ENCODE assay signal across 8 mouse cellular contexts in the genomic region with DNA sequence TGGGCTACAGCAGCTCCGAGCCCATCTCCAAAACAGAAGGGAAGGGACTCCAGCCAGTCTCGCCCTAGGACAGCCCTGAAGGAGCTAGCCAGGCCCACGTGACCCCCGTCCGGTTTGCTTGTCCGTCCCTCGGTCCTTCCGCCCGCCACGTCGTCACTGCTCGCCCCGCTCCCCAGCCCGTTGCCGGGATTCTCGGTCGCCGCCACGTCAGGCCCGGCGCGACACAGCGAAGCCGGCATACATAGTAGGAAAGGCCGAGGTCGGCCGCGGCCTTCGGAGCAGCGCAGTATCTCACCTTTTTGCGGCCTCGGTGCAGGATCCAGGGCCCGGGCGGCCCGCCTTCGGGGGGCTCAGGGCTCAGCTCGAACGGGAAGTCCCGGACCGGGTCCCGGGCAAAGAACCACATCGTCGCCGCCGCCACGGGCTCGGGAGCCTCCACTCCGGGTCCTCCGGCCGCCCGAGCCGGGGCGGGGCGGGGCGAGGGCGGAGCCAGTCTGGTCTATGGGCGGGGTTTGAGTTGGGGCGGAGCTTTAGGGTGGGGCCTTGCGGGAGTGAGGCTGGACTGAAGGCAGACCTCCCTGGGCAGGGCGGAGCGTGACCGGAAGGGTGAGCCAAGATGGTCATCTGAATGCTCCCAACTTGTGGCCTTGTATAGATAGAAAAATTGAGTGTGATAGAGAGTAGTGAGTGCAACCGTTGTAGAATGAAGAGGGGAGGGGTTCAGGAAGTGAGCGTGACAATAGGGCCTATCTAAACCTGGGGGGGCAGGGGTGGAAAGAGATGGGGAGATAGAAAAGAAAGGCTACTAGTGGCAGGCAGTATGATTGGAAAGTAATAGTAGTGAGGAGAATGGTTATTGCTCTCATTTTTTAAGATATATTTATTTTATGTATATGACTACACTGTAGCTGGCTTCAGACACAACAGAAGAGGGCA. TPM values are rescaled to one million over a fixed set of nuclear protein-coding genes. Genes with fewer than 3 reads are reported as not detected.
DNase-seq lines count a peak whose midpoint lies in the region; ATAC-seq and TF ChIP-seq lines count a peak whose summit lies in the region.

A gene (minus strand): TSS at position 495 of the 936 bp plus-strand sequence.

- peak within 1 kb of the TSS; percentile 90 for H3K4me3 ChIP-seq in G1E (ENCODE audit: low read depth, low read length)
- H3K4me3 ChIP-seq in lung, embryonic 14.5 days (ENCODE audit: low read depth, low read length) = peak within 1 kb of the TSS; percentile 79

- H3K4me2 ChIP-seq in lung, embryonic 14.5 days = peak within 1 kb of the TSS; percentile 88

- no peaks in the 10 kb centered on the region for H3K27me3 ChIP-seq in G1E (ENCODE audit: insufficient read depth, low read length)
- H3K27me3 ChIP-seq in lung, embryonic 14.5 days (ENCODE audit: insufficient read depth, low read length) = peaks cover 3% of the 10 kb centered on the region; the same call in 1 of the 2 replicates

- peak; percentile 88 for ATAC-seq in G1E (ENCODE audit: extremely low read depth, insufficient number of reproducible peaks, low FRiP score, poor library complexity, severe bottlenecking)
- ATAC-seq in lung, embryonic 14.5 days (ENCODE audit: insufficient read depth) = peak; percentile 94
- peak; percentile 86 for ATAC-seq in neutrophil, adult 5-6 weeks (ENCODE audit: extremely low read depth, insufficient number of reproducible peaks, low FRiP score, poor library complexity, severe bottlenecking)

- peaks cover 28% of the 10 kb centered on the region for H3K4me1 ChIP-seq in G1E (ENCODE audit: insufficient read depth, low read depth, low read length)
- H3K4me1 ChIP-seq in lung, embryonic 14.5 days (ENCODE audit: insufficient read depth) = peaks cover 10% of the 10 kb centered on the region

- peaks cover 42% of the 10 kb centered on the region for H3K36me3 ChIP-seq in G1E (replicated peaks)
- H3K36me3 ChIP-seq in lung, embryonic 14.5 days (ENCODE audit: insufficient read depth) = peaks cover 41% of the 10 kb centered on the region

- peak within 1 kb of the TSS; percentile 78 for H3K27ac ChIP-seq in lung, embryonic 14.5 days (ENCODE audit: low read depth)

- no peak for TF ChIP-seq CTCF in G1E (IDR thresholded peaks at IDR 0.05; ENCODE audit: low read depth, low read length)
- TF ChIP-seq CTCF in lung, embryonic 14.5 days (IDR thresholded peaks at IDR 0.05; ENCODE audit: low read depth) = no peak

- under 1% methylated on average over 63 of the region's 64 CpGs for WGBS in lung, embryonic 14.5 days

- DNase-seq in G1E (ENCODE audit: low spot score) = peak; percentile 96
- peak; percentile 97 for DNase-seq in cerebellum, adult 8-10 months
- DNase-seq in forelimb bud, embryonic 11.5 days (ENCODE audit: low read depth, low spot score) = peak; percentile 80
- DNase-seq in heart, postnatal 4 days = peak; percentile 99
- DNase-seq in layer of hippocampus, adult 8-10 months (ENCODE audit: low spot score in 2 of 2) = peak; percentile 87 to 89
- peak; percentile 94 for DNase-seq in lung, embryonic 14.5 days
- peak; percentile 83 to 87 for DNase-seq in thymus, adult 18-20 months

- H3K9ac ChIP-seq in lung, embryonic 14.5 days = peak within 1 kb of the TSS; percentile 64

- no peaks in the 10 kb centered on the region for H3K9me3 ChIP-seq in G1E (replicated peaks)
- no peaks in the 10 kb centered on the region for H3K9me3 ChIP-seq in lung, embryonic 14.5 days (ENCODE audit: low read depth, low read length)

RNA-seq across cellular contexts. Expression of the gene that starts here (rescaled TPM):
- 27.7 and 37.5 TPM in 2 replicates for total RNA-seq in G1E (2014; fragmentation: Nextera tagmentation)
- total RNA-seq in G1E (2017) = 40.3 and 41.2 TPM in 2 replicates
- polyA plus RNA-seq in G1E (2012) = 65.6 and 72.6 TPM in 2 replicates
- 10 to 100 TPM; 60.6 to 69.0 TPM for total RNA-seq in heart, postnatal 4 days (2021)
- 10 to 100 TPM; 77.7 to 94.4 (median 88.1) TPM for total RNA-seq in layer of hippocampus, adult 8-10 months (2022)
- 74.8 and 84.5 TPM in 2 replicates for polyA plus RNA-seq in lung, embryonic 14.5 days (2014; fragmentation: Nextera tagmentation; extraction: Ambion mirVana)
- total RNA-seq in neutrophil, adult 5-6 weeks (2017) = 35.9 and 44.0 TPM in 2 replicates

Comparison
In these comparisons a context has a peak if more than half of its experiments do, and no peak if none do; other contexts are left out.
1. Peak in every context shown above with its lines: DNase-seq, ATAC-seq, H3K4me3 ChIP-seq and H3K27ac ChIP-seq.